ENCODE assay signal across 16 mouse cellular contexts in the genomic region with DNA sequence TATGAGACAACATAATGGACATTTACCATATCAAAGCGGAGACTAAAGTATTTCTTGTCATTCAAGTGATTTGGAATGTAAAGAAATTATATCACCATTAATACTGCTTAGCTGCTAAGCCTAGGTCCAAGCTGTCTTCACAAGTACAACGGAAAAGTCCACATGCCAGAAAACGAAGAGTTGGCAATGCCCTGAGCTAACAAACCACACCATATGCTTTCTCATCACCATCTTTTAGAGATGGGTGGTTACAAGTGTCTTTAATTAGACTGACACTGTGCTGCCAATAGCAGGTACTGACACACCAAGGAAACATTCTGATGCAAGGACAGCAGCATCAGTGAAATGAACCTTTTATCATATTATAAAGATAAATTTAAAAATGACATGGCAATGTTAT.
"Had no signal": no experiment of that assay in that cellular context is flagged by ENCODE, and none has a peak within 500 bp of the region (broad histone marks: within the 10 kb centered on the region; RNA-seq: fewer than 3 reads in every experiment).

No protein-coding gene starts in this region.

- ATAC-seq: lung, postnatal 0 days had no signal

- H3K9ac ChIP-seq: liver, embryonic 15.5 days; neural tube, embryonic 15.5 days had no signal

- DNase-seq: kidney, postnatal 14 days; lung, adult 2 months; lung, postnatal 36 days; midbrain, embryonic 14.5 days; right cerebral cortex, postnatal 4 days; spleen, adult 18-20 months; thymus, adult 2 months; thymus, postnatal 36 days had no signal

- H3K4me3 ChIP-seq: left cerebral cortex, adult 2 months; limb, embryonic 10.5 days; liver, embryonic 15.5 days; midbrain, embryonic 10.5 days; myocyte; neural tube, embryonic 15.5 days had no signal

- H3K4me2 ChIP-seq: liver, embryonic 11.5 days; liver, embryonic 15.5 days; neural tube, embryonic 15.5 days had no signal

- H3K4me1 ChIP-seq: limb, embryonic 10.5 days; liver, embryonic 15.5 days; midbrain, embryonic 10.5 days; neural tube, embryonic 15.5 days had no signal

- H3K36me3 ChIP-seq: limb, embryonic 10.5 days; liver, embryonic 15.5 days; midbrain, embryonic 10.5 days; neural tube, embryonic 15.5 days had no signal

- H3K9me3 ChIP-seq: limb, embryonic 10.5 days; liver, embryonic 15.5 days; midbrain, embryonic 10.5 days; neural tube, embryonic 15.5 days had no signal

- H3K27me3 ChIP-seq: liver, embryonic 15.5 days; neural tube, embryonic 15.5 days had no signal

- H3K27ac ChIP-seq: left cerebral cortex, adult 2 months; limb, embryonic 10.5 days; liver, embryonic 15.5 days; midbrain, embryonic 10.5 days; neural tube, embryonic 15.5 days had no signal
